Mouse (Mus musculus) B cell, adult 2 months (primary cell): ENCODE measurements around the gene Npy2r.

Experiments used
- DNase-seq, 2 experiments: peaks; one replicate each; pipeline ENCODE4 v3.0.0; 2022

Npy2r gene

GRCm38 (mm10) chr3:82547908-82548721 is at the start of gene Npy2r:
Gene Npy2r (minus strand): TSS chr3:82548084.
- DNase-seq, result no peak

- DNase-seq, result no peak
Observed at GRCm38 (mm10) chr3:82557786-82558185, 9.9 kb upstream of the Npy2r start.

GRCm38 (mm10) chr3:82556311-82556828 is 8.5 kb upstream of the Npy2r start:
- no peak for DNase-seq

GRCm38 (mm10) chr3:82549932-82550331 is 2.0 kb upstream of the Npy2r start:
- no peak for DNase-seq

GRCm38 (mm10) chr3:82548753-82549152 is 869 bp upstream of the Npy2r start:
- DNase-seq, result no peak

GRCm38 (mm10) chr3:82541449-82541848 is 6.4 kb downstream of the Npy2r start:
- no peak for DNase-seq

- DNase-seq, result no peak
Observed at GRCm38 (mm10) chr3:82539951-82540350, 7.9 kb downstream of the Npy2r start.

- DNase-seq, result no peak
Observed at GRCm38 (mm10) chr3:82524792-82525191, 23.1 kb downstream of the Npy2r start.

- no peak for DNase-seq
Observed at GRCm38 (mm10) chr3:82498006-82498405, 49.9 kb downstream of the Npy2r start.
